Mouse (Mus musculus) layer of hippocampus, postnatal 14 days (tissue): Measurements from ENCODE around the gene Dph5. TPM values are rescaled to one million over a fixed set of nuclear protein-coding genes. Genes with fewer than 3 reads are reported as not detected.
A peak's percentile ranks its signal among the peaks of the same experiment; 100 is the strongest.
"Not testable (repeated sequence)": the region's sequence is repeated elsewhere in the genome, so short reads cannot be mapped to it uniquely, and the experiment has no call there.

ENCODE experiments used
- DNase-seq, 2 experiments: peaks; one replicate each; pipeline ENCODE4 v3.0.0; 2021 to 2022; ENCODE audit warnings: low spot score in 2 of 2, mixed read lengths in 1 of 2
- long read RNA-seq, 2 experiments: library from polyadenylated mRNA; stranded (forward); transcript quantifications; one replicate each; pipeline ENCODE4 v2.0.0; 2021
- total RNA-seq, 2 experiments: library from RNA; stranded (reverse); gene quantifications; 2 replicates each; pipeline ENCODE4 v1.2.3; 2021

The Dph5 gene
- 10 to 100 TPM; 15.9 to 16.9 TPM for total RNA-seq
- long read RNA-seq, experiment 1, partial matches to known transcripts = 1 of 3 reads
- long read RNA-seq, experiment 1, other reads (novel, unspliced or antisense) = 0 of 3 reads
- long read RNA-seq, experiment 2, transcript Dph5-201 (8 exons, 1,576 nt) = major isoform, 7 of 12 reads
- long read RNA-seq, experiment 2, partial matches to known transcripts = 2 of 12 reads
- long read RNA-seq, experiment 2, other reads (novel, unspliced or antisense) = 1 of 12 reads

DNA sequence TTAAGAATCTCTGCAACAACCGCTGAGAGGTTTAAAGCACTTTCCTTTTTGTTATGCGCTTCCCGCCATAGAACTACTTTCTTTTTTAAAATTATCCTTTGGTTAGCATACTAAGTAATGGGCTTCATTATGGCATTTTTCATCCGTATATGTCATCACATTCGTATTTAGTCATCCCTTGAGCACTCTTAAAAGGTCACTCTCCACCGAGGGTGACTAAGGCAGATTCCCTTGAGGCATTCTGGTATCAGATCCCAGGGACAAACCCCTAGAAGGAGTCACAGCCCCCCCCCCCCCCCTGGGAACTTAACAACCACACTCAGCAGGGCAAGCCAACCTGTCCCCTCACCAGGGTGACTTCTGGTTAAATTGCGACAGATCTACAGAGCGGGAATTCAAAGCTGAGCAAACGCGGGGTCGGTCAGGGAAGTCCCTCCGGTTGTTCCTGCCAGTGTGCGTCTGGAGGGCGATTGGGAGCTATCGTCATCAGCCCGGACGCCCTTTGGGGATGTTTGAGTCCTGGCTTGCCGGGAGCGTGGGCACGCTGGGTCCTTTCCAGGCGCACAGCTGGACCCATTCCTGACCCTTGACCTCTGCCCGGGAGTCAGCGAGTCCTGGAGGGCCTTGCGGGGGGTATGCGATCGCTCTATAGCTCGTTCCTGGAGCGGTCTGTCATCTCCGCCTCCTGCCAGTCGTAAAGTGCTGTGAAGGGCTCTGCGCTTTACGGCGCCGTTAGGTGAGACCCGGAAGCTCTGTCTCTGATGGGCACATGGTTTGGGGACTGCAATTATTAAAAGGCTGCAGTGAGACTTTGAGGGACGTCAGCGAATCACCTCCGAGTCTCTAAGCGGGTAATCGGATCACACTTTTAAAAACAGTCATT, at the start of gene Dph5:
Gene Dph5 (plus strand): TSS at position 411 of the 883 bp plus-strand sequence.
- DNase-seq = peak; percentile 94 to 95

DNA sequence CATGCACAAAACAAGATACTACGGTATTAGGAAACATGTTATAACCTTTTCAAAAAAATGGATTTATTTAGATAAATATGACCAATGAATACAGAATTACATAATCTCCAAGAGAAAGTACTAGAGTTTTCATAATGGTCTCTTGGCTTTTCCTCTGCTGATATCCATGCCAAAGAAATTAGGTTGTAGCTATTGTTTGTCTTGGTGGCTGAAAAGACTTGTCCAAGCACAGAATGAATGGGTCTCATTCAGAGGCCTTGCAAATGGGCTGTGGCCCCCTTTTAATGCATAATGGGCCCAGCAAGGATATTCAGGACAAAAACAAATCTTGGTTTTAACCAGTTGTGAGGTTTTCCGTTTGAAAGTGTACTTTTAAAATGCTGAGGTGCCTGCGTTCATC, 43.1 kb upstream of the Dph5 start:
- DNase-seq = peak in 1 of 2 experiments; percentile 55

DNA sequence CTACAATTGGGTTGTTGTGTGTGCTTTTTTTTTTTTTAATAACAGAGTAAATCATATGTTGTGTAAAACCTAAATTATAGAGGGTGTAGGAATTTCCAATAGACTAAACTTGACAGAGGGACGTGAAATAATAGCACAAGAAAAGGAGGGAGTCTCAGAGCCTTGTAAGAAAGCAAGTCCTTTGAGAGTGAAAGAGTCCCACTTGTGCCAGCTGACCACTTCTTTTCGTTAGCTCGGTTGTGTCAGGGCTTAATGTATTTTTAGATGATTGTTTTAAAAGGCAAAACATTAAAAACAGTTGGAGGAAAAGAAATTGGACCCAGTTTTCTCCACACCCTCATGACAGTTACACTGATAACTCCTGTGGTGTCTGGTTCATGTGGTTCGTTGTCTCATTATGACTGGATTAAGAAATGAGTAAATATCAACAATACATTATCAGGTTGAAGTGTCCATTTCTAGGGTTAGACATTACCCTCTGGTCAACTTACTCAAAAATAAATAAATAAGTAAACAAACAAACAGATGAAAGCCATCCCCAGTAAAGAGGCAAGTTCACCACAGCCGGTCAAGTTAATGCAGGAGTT, 42.5 kb upstream of the Dph5 start:
- DNase-seq = no peak

GRCm38 (mm10) chr3:115845724-115846123, 41.9 kb upstream of the Dph5 start:
- DNase-seq = peak in 1 of 2 experiments; percentile 36

- no peak for DNase-seq
These were observed 41.5 kb upstream of the Dph5 start for GRCm38 (mm10) chr3:115846153-115846552.

- DNase-seq = no peak
These were observed 38.8 kb upstream of the Dph5 start for GRCm38 (mm10) chr3:115848686-115849480.

DNA sequence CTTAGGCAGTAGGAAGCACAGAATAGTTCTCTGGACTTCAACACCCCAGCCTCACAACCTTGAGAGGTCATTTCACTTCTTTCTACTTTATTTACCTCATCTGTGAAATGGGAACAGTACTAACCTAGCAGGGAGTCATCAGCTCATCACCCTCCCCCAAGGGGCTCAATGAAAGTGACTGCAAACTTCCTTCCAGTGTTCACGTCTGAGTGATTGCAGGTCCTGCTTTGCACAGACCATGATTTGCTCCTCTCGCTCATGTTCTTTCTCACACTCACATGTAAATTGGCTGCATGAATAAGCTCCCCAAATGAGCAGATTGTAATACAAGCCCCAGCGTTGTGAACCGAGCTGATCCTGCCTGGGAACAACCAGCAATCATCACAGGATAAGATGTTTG, 36.7 kb upstream of the Dph5 start:
- no peak for DNase-seq

DNA sequence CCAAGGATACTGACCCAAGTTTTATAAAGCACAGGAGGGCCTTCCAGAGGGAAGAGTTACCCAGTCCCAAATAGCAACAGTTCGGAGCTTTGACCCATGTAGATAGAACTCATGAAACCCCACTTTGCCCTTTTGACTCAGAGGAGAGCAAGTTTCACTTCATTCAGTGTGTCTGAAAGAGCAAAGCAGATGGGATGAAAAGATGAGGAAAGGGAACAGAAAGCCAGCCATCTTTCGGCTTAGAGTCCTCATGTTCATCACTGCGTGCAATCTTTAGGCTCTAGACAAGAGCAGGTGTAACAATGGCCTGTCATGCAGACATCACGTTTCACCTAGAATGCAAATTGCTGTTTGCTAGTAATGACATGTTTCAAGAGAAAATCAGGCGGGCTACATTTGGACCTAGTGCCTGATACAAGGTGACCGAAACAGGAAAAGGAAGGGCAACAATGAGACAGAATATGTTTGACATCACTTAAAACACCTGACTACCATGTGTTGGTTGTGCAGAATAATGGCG, 32.9 kb upstream of the Dph5 start:
- no peak for DNase-seq

GRCm38 (mm10) chr3:115855576-115855975, 32.1 kb upstream of the Dph5 start:
- peak; percentile 18 to 58 for DNase-seq

- DNase-seq = peak; percentile 18 to 53
These were observed 31.1 kb upstream of the Dph5 start for GRCm38 (mm10) chr3:115856484-115857022.

DNA sequence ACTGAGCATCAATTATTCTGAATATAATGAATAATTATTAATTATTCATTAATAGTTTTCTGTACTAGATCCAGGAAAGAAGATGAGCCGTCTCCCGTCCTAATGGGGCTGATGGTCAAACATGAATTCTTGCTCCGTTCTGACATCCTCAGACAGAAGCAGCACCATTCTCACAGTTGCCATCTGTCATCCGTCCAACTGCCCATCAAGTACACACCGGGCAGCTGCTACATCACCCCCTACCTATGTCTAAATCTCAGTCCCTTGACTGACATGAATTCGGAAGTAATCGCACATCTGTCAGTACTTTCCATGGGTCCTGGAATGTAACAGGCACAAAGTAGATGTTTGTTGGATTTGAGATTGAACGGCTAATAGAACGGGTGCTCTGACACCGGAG, 30.2 kb upstream of the Dph5 start:
- DNase-seq = no peak

GRCm38 (mm10) chr3:115858822-115859221, 28.8 kb upstream of the Dph5 start:
- no peak for DNase-seq

DNA sequence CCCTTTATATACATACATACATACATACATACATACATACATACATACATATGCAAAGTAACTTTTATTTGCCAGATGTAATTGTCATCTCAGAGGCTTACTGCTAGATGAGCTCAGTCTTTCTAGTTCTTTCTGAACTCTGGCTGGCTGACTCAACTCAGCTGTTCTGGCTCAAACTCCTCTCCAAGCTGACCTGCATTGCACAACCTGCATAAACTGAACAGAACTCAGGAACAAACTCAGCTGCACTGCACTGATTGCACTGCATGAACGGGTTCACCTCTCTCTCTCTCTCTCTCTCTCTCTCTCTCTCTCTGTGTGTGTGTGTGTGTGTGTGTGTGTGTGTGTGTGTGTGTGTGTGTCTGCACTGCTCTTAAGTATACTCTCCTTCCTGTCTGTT, 26.9 kb upstream of the Dph5 start:
- DNase-seq = not testable (repeated sequence)

DNA sequence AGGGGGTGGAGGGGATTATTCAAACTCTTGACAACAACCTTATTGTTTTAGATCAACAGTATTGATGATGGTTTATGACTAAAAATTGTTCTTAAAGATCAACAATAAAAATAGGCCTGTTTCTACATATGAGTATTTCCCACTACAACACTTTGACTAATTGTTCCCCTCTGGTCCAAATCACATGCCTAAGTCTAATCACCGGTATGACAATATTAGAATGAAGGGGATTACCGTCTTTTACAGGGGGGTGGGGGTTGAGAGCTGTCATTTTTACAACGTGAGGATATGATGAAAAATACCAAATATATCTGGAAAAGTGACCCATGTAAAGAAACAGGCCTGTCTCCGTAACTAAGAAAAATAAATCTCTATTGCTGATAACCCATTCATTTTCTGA, 24.1 kb upstream of the Dph5 start:
- DNase-seq = no peak

GRCm38 (mm10) chr3:115867150-115867549, 20.5 kb upstream of the Dph5 start:
- DNase-seq = no peak

- no peak for DNase-seq
These were observed 19.7 kb upstream of the Dph5 start for GRCm38 (mm10) chr3:115867901-115868300.

DNA sequence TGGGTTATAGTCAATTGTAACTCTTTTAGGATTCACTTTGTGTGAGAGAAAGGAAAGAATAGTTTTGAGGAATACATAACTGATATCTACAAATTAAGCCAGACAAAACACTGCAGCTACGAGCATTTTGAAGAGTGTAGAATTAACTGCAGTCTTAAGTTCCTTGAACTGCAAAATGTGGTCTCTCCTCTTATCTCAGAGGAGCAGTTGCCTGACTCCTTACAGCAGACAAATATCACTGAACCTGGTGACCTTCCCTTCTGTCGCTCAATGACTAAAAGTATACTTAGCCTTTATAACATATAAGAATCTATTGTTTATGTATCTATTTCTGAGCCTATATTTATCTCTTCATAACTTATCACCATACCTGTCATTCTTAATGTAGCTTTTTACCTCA, 18.3 kb upstream of the Dph5 start:
- DNase-seq = no peak

GRCm38 (mm10) chr3:115875551-115875950, 12.1 kb upstream of the Dph5 start:
- no peak for DNase-seq

DNA sequence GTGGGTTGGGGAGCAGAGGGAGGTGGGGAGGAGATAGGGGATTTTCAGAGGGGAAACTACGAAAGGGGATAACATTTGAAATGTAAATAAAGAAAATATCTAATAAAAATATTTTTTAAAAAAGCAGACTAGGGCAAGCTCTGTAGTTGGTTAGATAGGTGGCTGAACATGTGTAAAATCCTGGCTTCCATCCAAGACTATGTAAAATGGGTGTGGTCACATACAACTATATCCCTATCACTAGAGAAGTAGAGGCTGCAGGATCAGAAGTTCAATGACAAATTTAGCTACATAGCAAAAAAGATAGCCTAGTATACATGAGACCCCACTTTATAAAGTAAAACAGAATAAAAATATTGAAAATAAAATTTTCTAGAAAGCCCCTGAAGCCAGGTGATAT, 10.5 kb upstream of the Dph5 start:
- no peak for DNase-seq

GRCm38 (mm10) chr3:115884086-115884485, 3.6 kb upstream of the Dph5 start:
- DNase-seq = no peak
